Mouse (Mus musculus): ENCODE measurements around the gene Zmiz1. TPM values are rescaled to one million over a fixed set of nuclear protein-coding genes. Genes with fewer than 3 reads are reported as not detected.
A peak's percentile ranks its signal among the peaks of the same experiment; 100 is the strongest.

Zmiz1 gene
- total and polyA plus RNA-seq, 3 experiments = 3.7 to 45.8 (median 11.1) TPM

DNA sequence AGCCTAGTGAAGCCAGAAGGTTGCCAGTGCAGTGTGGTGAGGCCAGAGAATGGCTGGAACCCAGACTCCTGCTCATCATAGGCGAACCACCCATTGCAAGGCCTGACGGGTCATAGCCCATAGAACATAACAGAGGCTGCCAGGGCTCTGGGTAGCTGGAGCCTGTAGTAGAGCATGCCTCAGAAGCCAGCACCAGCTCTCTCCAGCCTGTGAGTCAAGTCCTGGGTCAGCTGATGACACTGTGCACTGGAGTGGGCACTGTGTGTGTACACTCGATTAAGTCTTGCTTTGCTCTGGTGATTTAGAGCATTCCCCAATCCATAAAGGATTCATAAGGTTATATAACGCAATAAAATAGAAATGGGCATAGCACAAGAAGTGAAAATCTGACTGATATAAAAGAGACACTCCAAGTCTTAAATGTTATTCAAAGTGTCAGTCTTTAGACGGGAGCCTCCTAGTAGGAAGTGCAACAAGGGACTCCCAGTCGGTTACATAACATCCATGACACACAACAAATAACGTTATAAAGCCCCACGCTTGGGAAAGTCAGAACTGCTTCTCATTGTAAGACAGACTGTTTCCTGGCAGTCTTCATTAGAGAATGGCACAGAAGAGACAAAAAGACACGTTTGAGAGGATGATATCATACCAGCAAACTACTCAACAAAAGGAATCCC, 47.0 kb upstream of the Zmiz1 start:
- H3K9ac ChIP-seq (ENCODE audit: insufficient read depth, low read depth) = no peak overlapping the region
- H3K4me3 ChIP-seq (replicated peaks in 1 of 3; ENCODE audit: low read depth in 2 of 3, low read length in 2 of 3, poor library complexity in 1 of 3) = no peak overlapping the region
- DNase-seq (ENCODE audit: extremely low read depth) = no peak
- in situ Hi-C loops (cut with MboI; ENCODE audit: low pct_ligation_motif_present, low pct_unique_long_range_greater_than_20kb, low sequenced_read_pairs) = loop anchor here (5.0 kb wide), 1 partner anchor 40 kb away; no protein-coding TSS in a partner anchor
- dilution Hi-C loops (cut with MboI; ENCODE audit: extremely low pct_ligation_motif_present, extremely low pct_unique_long_range_greater_than_20kb, low sequenced_read_pairs) = no loop called here
- no peak overlapping the region for H3K4me2 ChIP-seq (ENCODE audit: insufficient read depth, low read depth, poor library complexity, severe bottlenecking)
- H3K4me1 ChIP-seq (ENCODE audit: control insufficient read depth in 1 of 2, insufficient read depth in 2 of 2) = peaks cover 29 to 60% of the 10 kb centered on the region in 2 experiments
- no peaks in the 10 kb centered on the region for H3K36me3 ChIP-seq (replicated peaks in 1 of 2; ENCODE audit: control insufficient read depth in 1 of 2, insufficient read depth in 1 of 2, low read length in 1 of 2)
- H3K79me2 ChIP-seq (replicated peaks; ENCODE audit: control insufficient read depth, extremely low read depth, insufficient read depth, poor library complexity, severe bottlenecking) = no peaks in the 10 kb centered on the region
- H3K27me3 ChIP-seq (replicated peaks) = no peaks in the 10 kb centered on the region
- H3K27ac ChIP-seq (ENCODE audit: insufficient read depth, low read depth) = no peak overlapping the region
- no peaks in the 10 kb centered on the region for H3K9me3 ChIP-seq (replicated peaks; ENCODE audit: low read length)
- TF ChIP-seq CTCF (conservative IDR thresholded peaks at IDR 0.05 in 1 of 2, IDR thresholded peaks at IDR 0.05 in 1 of 2; ENCODE audit: low read depth in 2 of 2, low read length in 2 of 2) = no peak

DNA sequence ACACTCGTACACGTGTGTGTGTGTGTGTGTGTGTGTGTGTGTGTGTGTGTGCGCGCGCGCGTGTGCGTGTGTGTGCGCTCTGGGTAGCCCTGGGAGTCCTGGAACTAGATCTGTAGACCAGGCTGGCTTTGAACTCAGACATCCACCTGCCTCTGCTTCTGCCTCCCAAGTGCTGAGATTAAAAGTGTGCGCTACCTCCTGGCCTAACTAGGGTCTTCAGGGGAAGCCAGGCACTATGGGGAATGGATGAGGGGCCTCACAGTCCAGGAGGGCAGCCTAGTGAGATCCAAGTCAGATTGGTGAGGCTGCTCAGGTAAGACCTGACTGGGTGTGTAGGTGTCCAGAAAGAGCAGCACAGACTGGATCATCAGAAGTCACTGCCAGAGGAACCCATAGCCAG, 46.2 kb upstream of the Zmiz1 start:
- Histone ChIP-seq H3K4me2 (ENCODE audit: insufficient read depth, low read depth, poor library complexity, severe bottlenecking) (no peak overlapping the region), H3K9me3 (replicated peaks; ENCODE audit: low read length) (no peaks in the 10 kb centered on the region), H3K9ac (ENCODE audit: insufficient read depth, low read depth) (no peak overlapping the region), H3K79me2 (replicated peaks; ENCODE audit: control insufficient read depth, extremely low read depth, insufficient read depth, poor library complexity, severe bottlenecking) (no peaks in the 10 kb centered on the region), H3K4me3 (replicated peaks in 1 of 3; ENCODE audit: low read depth in 2 of 3, low read length in 2 of 3, poor library complexity in 1 of 3) (no peak overlapping the region), H3K27me3 (replicated peaks) (no peaks in the 10 kb centered on the region), H3K27ac (ENCODE audit: insufficient read depth, low read depth) (no peak overlapping the region), H3K4me1 (ENCODE audit: control insufficient read depth in 1 of 2, insufficient read depth in 2 of 2) (peaks cover 24 to 52% of the 10 kb centered on the region in 2 experiments), H3K36me3 (replicated peaks in 1 of 2; ENCODE audit: control insufficient read depth in 1 of 2, insufficient read depth in 1 of 2, low read length in 1 of 2) (no peaks in the 10 kb centered on the region)
- DNase-seq (ENCODE audit: extremely low read depth) = no peak
- TF ChIP-seq POLR2A (IDR thresholded peaks at IDR 0.05; ENCODE audit: low read depth, low read length) = no peak
- dilution Hi-C loops (cut with MboI; ENCODE audit: extremely low pct_ligation_motif_present, extremely low pct_unique_long_range_greater_than_20kb, low sequenced_read_pairs) = no loop called here
- in situ Hi-C loops (cut with MboI; ENCODE audit: low pct_ligation_motif_present, low pct_unique_long_range_greater_than_20kb, low sequenced_read_pairs) = loop anchor here (5.0 kb wide), 1 partner anchor 39 kb away; no protein-coding TSS in a partner anchor

GRCm38 (mm10) chr14:25413510-25413909, 45.5 kb upstream of the Zmiz1 start:
- in situ Hi-C loops (cut with MboI; ENCODE audit: low pct_ligation_motif_present, low pct_unique_long_range_greater_than_20kb, low sequenced_read_pairs) = loop anchor here (5.0 kb wide), 1 partner anchor 39 kb away; no protein-coding TSS in a partner anchor
- Histone ChIP-seq H3K79me2 (replicated peaks; ENCODE audit: control insufficient read depth, extremely low read depth, insufficient read depth, poor library complexity, severe bottlenecking) (no peaks in the 10 kb centered on the region), H3K36me3 (replicated peaks in 1 of 2; ENCODE audit: control insufficient read depth in 1 of 2, insufficient read depth in 1 of 2, low read length in 1 of 2) (no peaks in the 10 kb centered on the region), H3K9ac (ENCODE audit: insufficient read depth, low read depth) (no peak overlapping the region), H3K4me3 (replicated peaks in 1 of 3; ENCODE audit: low read depth in 2 of 3, low read length in 2 of 3, poor library complexity in 1 of 3) (no peak overlapping the region), H3K4me1 (ENCODE audit: control insufficient read depth in 1 of 2, insufficient read depth in 2 of 2) (peaks cover 21 to 46% of the 10 kb centered on the region in 2 experiments), H3K27me3 (replicated peaks) (no peaks in the 10 kb centered on the region), H3K27ac (ENCODE audit: insufficient read depth, low read depth) (no peak overlapping the region; the same call in 1 of the 2 replicates), H3K9me3 (replicated peaks; ENCODE audit: low read length) (no peaks in the 10 kb centered on the region), H3K4me2 (ENCODE audit: insufficient read depth, low read depth, poor library complexity, severe bottlenecking) (no peak overlapping the region)
- TF ChIP-seq IRF4 (IDR thresholded peaks at IDR 0.05; ENCODE audit: low read depth, low read length) (no peak), ELF1 (IDR thresholded peaks at IDR 0.05; ENCODE audit: low read depth, low read length) (0 out of 2 replicates have a peak, but pooled peaks have one; percentile 13), ETS1 (conservative IDR thresholded peaks at IDR 0.05; ENCODE audit: low read depth, low read length) (0 out of 2 replicates have a peak, but pooled peaks have one; percentile 24)
- dilution Hi-C loops (cut with MboI; ENCODE audit: extremely low pct_ligation_motif_present, extremely low pct_unique_long_range_greater_than_20kb, low sequenced_read_pairs) = no loop called here
- DNase-seq (ENCODE audit: extremely low read depth) = peak; percentile 57

GRCm38 (mm10) chr14:25414115-25414514, 44.9 kb upstream of the Zmiz1 start:
- Histone ChIP-seq H3K27me3 (replicated peaks) (no peaks in the 10 kb centered on the region), H3K4me2 (ENCODE audit: insufficient read depth, low read depth, poor library complexity, severe bottlenecking) (no peak overlapping the region), H3K9me3 (replicated peaks; ENCODE audit: low read length) (no peaks in the 10 kb centered on the region), H3K36me3 (replicated peaks in 1 of 2; ENCODE audit: control insufficient read depth in 1 of 2, insufficient read depth in 1 of 2, low read length in 1 of 2) (no peaks in the 10 kb centered on the region), H3K27ac (ENCODE audit: insufficient read depth, low read depth) (no peak overlapping the region; the same call in 1 of the 2 replicates), H3K4me1 (ENCODE audit: control insufficient read depth in 1 of 2, insufficient read depth in 2 of 2) (peaks cover 18 to 46% of the 10 kb centered on the region in 2 experiments), H3K79me2 (replicated peaks; ENCODE audit: control insufficient read depth, extremely low read depth, insufficient read depth, poor library complexity, severe bottlenecking) (no peaks in the 10 kb centered on the region), H3K9ac (ENCODE audit: insufficient read depth, low read depth) (no peak overlapping the region), H3K4me3 (replicated peaks in 1 of 3; ENCODE audit: low read depth in 2 of 3, low read length in 2 of 3, poor library complexity in 1 of 3) (no peak overlapping the region)
- in situ Hi-C loops (cut with MboI; ENCODE audit: low pct_ligation_motif_present, low pct_unique_long_range_greater_than_20kb, low sequenced_read_pairs) = loop anchor here (5.0 kb wide), 1 partner anchor 38 kb away; no protein-coding TSS in a partner anchor
- dilution Hi-C loops (cut with MboI; ENCODE audit: extremely low pct_ligation_motif_present, extremely low pct_unique_long_range_greater_than_20kb, low sequenced_read_pairs) = no loop called here
- DNase-seq (ENCODE audit: extremely low read depth) = peak; percentile 43
- TF ChIP-seq ZMIZ1 (IDR thresholded peaks at IDR 0.05; ENCODE audit: low read depth, low read length) = no peak
- 0 out of 2 replicates have a peak, but pooled peaks have one; percentile 32 for TF ChIP-seq KAT2A (IDR thresholded peaks at IDR 0.05; ENCODE audit: insufficient replicate concordance, low read length)
- TF ChIP-seq ELF1 (IDR thresholded peaks at IDR 0.05; ENCODE audit: low read depth, low read length) = peak; percentile 26; the same call in 1 of the 2 replicates
- no peak for TF ChIP-seq ZC3H11A (IDR thresholded peaks at IDR 0.05; ENCODE audit: low read depth, low read length)
- no peak for TF ChIP-seq MYC (IDR thresholded peaks at IDR 0.05; ENCODE audit: low read depth, low read length)
- no peak for TF ChIP-seq NRF1 (IDR thresholded peaks at IDR 0.05; ENCODE audit: low read depth, low read length)
- no peak for TF ChIP-seq CTCF (conservative IDR thresholded peaks at IDR 0.05 in 1 of 2, IDR thresholded peaks at IDR 0.05 in 1 of 2; ENCODE audit: low read depth in 2 of 2, low read length in 2 of 2)
- TF ChIP-seq EP300 (IDR thresholded peaks at IDR 0.05; ENCODE audit: low read length) = peak; percentile 34; the same call in 1 of the 2 replicates
- TF ChIP-seq UBTF (IDR thresholded peaks at IDR 0.05; ENCODE audit: low read depth, low read length) = 0 out of 2 replicates have a peak, but pooled peaks have one; percentile 7

Measured in CH12.LX (cell line).